Mouse (Mus musculus): ENCODE data around the gene Sesn1. TPM values are rescaled to one million over a fixed set of nuclear protein-coding genes. Genes with fewer than 3 reads are reported as not detected.

Sesn1 gene
- total and polyA plus RNA-seq, 3 experiments = 11.7 TPM; not detected in 1

GRCm38 (mm10) chr10:41896865-41897264 lies 87.1 kb downstream of the Sesn1 start:
- H3K36me3 ChIP-seq (ENCODE audit: control insufficient read depth in 1 of 2, insufficient read depth in 2 of 2, low read length in 2 of 2) = peaks cover 4 to 12% of the 10 kb centered on the region in 2 experiments
- no peak overlapping the region for H3K4me3 ChIP-seq (ENCODE audit: control insufficient read depth in 1 of 2, insufficient read depth in 1 of 2, low read depth in 2 of 2, low read length in 2 of 2)
- no peaks in the 10 kb centered on the region for H3K27me3 ChIP-seq (ENCODE audit: control insufficient read depth in 1 of 2, insufficient read depth in 2 of 2, low read length in 2 of 2)
- H3K79me2 ChIP-seq (ENCODE audit: control insufficient read depth, insufficient read depth, low read length, poor library complexity) = no peaks in the 10 kb centered on the region
- TF ChIP-seq MAFK (IDR thresholded peaks at IDR 0.05; ENCODE audit: borderline replicate concordance, low read depth, low read length) (no peak), CTCF (IDR thresholded peaks at IDR 0.05 in 2 of 3, conservative IDR thresholded peaks at IDR 0.05 in 1 of 3; ENCODE audit: control insufficient read depth in 1 of 3, insufficient read depth in 1 of 3, low read depth in 2 of 3, low read length in 3 of 3, poor library complexity in 1 of 3, severe bottlenecking in 1 of 3) (no peak), MYB (IDR thresholded peaks at IDR 0.05; ENCODE audit: low read depth, low read length) (no peak), TBP (IDR thresholded peaks at IDR 0.05; ENCODE audit: low read depth, low read length) (no peak), POLR2A (IDR thresholded peaks at IDR 0.05; ENCODE audit: control insufficient read depth in 1 of 2, insufficient read depth in 1 of 2, low read depth in 1 of 2, low read length in 2 of 2, poor library complexity in 1 of 2) (no peak), MAX (IDR thresholded peaks at IDR 0.05; ENCODE audit: low read length) (no peak), CHD1 (IDR thresholded peaks at IDR 0.05; ENCODE audit: low read depth, low read length) (no peak), JUND (IDR thresholded peaks at IDR 0.05; ENCODE audit: low read depth, low read length) (no peak), BHLHE40 (IDR thresholded peaks at IDR 0.05; ENCODE audit: borderline replicate concordance, low read depth, low read length) (no peak), HCFC1 (IDR thresholded peaks at IDR 0.05; ENCODE audit: low read depth, low read length) (no peak)
- H3K27ac ChIP-seq (ENCODE audit: control insufficient read depth, low read depth, low read length) = no peak overlapping the region
- no peak overlapping the region for H3K9ac ChIP-seq (ENCODE audit: control insufficient read depth, low read depth, low read length, poor library complexity, severe bottlenecking)
- no peak for DNase-seq (ENCODE audit: low read depth, low spot score)
- no peaks in the 10 kb centered on the region for H3K9me3 ChIP-seq (replicated peaks; ENCODE audit: insufficient read depth, low read length)
- H3K4me1 ChIP-seq (ENCODE audit: control insufficient read depth in 1 of 2, insufficient read depth in 2 of 2, low read length in 2 of 2) = peaks cover 3 to 5% of the 10 kb centered on the region in 2 experiments; a peak in 3 of 4 replicates

GRCm38 (mm10) chr10:41901456-41901855 lies 91.7 kb downstream of the Sesn1 start:
- no peak overlapping the region for H3K27ac ChIP-seq (ENCODE audit: control insufficient read depth, low read depth, low read length)
- no peak overlapping the region for H3K9ac ChIP-seq (ENCODE audit: control insufficient read depth, low read depth, low read length, poor library complexity, severe bottlenecking)
- H3K79me2 ChIP-seq (ENCODE audit: control insufficient read depth, insufficient read depth, low read length, poor library complexity) = no peaks in the 10 kb centered on the region
- H3K36me3 ChIP-seq (ENCODE audit: control insufficient read depth in 1 of 2, insufficient read depth in 2 of 2, low read length in 2 of 2) = peaks cover 8 to 12% of the 10 kb centered on the region in 2 experiments
- no peaks in the 10 kb centered on the region for H3K9me3 ChIP-seq (replicated peaks; ENCODE audit: insufficient read depth, low read length)
- no peak for DNase-seq (ENCODE audit: low read depth, low spot score)
- no peaks in the 10 kb centered on the region for H3K27me3 ChIP-seq (ENCODE audit: control insufficient read depth in 1 of 2, insufficient read depth in 2 of 2, low read length in 2 of 2)
- no peak for TF ChIP-seq BHLHE40 (IDR thresholded peaks at IDR 0.05; ENCODE audit: borderline replicate concordance, low read depth, low read length)
- TF ChIP-seq E2F4 (IDR thresholded peaks at IDR 0.05; ENCODE audit: borderline replicate concordance, low read depth, low read length) = no peak
- no peak for TF ChIP-seq NELFE (IDR thresholded peaks at IDR 0.05; ENCODE audit: low read depth, low read length)
- no peak for TF ChIP-seq TAL1 (IDR thresholded peaks at IDR 0.05; ENCODE audit: low read length)
- no peak for TF ChIP-seq TCF12 (IDR thresholded peaks at IDR 0.05; ENCODE audit: low read depth, low read length)
- no peak for TF ChIP-seq CHD1 (IDR thresholded peaks at IDR 0.05; ENCODE audit: low read depth, low read length)
- TF ChIP-seq UBTF (IDR thresholded peaks at IDR 0.05; ENCODE audit: borderline replicate concordance, insufficient read depth, low read depth, low read length) = no peak
- TF ChIP-seq ELF1 (IDR thresholded peaks at IDR 0.05; ENCODE audit: low read depth, low read length) = no peak
- TF ChIP-seq KAT2A (conservative IDR thresholded peaks at IDR 0.05; ENCODE audit: low read depth, low read length) = no peak
- TF ChIP-seq ZC3H11A (IDR thresholded peaks at IDR 0.05; ENCODE audit: low read depth, low read length) = no peak
- no peak for TF ChIP-seq CTCF (IDR thresholded peaks at IDR 0.05 in 2 of 3, conservative IDR thresholded peaks at IDR 0.05 in 1 of 3; ENCODE audit: control insufficient read depth in 1 of 3, insufficient read depth in 1 of 3, low read depth in 2 of 3, low read length in 3 of 3, poor library complexity in 1 of 3, severe bottlenecking in 1 of 3)
- no peak for TF ChIP-seq GATA1 (IDR thresholded peaks at IDR 0.05; ENCODE audit: low read depth, low read length)
- no peak for TF ChIP-seq RAD21 (IDR thresholded peaks at IDR 0.05; ENCODE audit: low read depth, low read length)
- no peak for TF ChIP-seq MEF2A (IDR thresholded peaks at IDR 0.05; ENCODE audit: extremely low read depth, insufficient replicate concordance, low read depth, low read length, poor library complexity, severe bottlenecking)
- TF ChIP-seq RCOR1 (IDR thresholded peaks at IDR 0.05; ENCODE audit: low read depth, low read length) = no peak
- no peak for TF ChIP-seq HCFC1 (IDR thresholded peaks at IDR 0.05; ENCODE audit: low read depth, low read length)
- no peak for TF ChIP-seq MYC (IDR thresholded peaks at IDR 0.05; ENCODE audit: low read depth, low read length)
- TF ChIP-seq CHD2 (IDR thresholded peaks at IDR 0.05; ENCODE audit: low read length) = no peak
- no peak for TF ChIP-seq POLR2AphosphoS2 (IDR thresholded peaks at IDR 0.05; ENCODE audit: low read length)
- no peak for TF ChIP-seq SIN3A (IDR thresholded peaks at IDR 0.05; ENCODE audit: low read length)
- no peak overlapping the region for H3K4me3 ChIP-seq (ENCODE audit: control insufficient read depth in 1 of 2, insufficient read depth in 1 of 2, low read depth in 2 of 2, low read length in 2 of 2)
- H3K4me1 ChIP-seq (ENCODE audit: control insufficient read depth in 1 of 2, insufficient read depth in 2 of 2, low read length in 2 of 2) = peaks cover 0 to 5% of the 10 kb centered on the region in 2 experiments; a peak in 3 of 4 replicates

Data from MEL (cell line).